Mouse (Mus musculus) kidney, postnatal 0 days (tissue): ENCODE data around the gene Zfpm1. TPM values are rescaled to one million over a fixed set of nuclear protein-coding genes. Genes with fewer than 3 reads are reported as not detected.
"Not testable (repeated sequence)": the region's sequence is repeated elsewhere in the genome, so short reads cannot be mapped to it uniquely, and the experiment has no call there.

ENCODE experiments used
- ATAC-seq: fragments of 200-750 bp; cut with Nextera tagmentation; replicated peaks from 2 replicates; pipeline ENCODE4 v1.8.0; 2017; ENCODE audit warnings: low read depth, moderate number of reproducible peaks, moderate TSS enrichment, moderate library complexity; ENCODE audit not compliant: low FRiP score
- DNase-seq: peaks from one replicate; pipeline ENCODE4 v3.0.0-alpha.2; 2016; ENCODE audit warnings: low spot score
- H3K27ac ChIP-seq: fragments of 300-500 bp; sonication (generic); 2 replicates; pipeline ENCODE4 v1.5.1; 2014; ENCODE audit warnings: mild to moderate bottlenecking
- H3K27me3 ChIP-seq: fragments of 300-500 bp; sonication (generic); 2 replicates; pipeline ENCODE4 v1.6.1; 2014; ENCODE audit warnings: low read length, mixed read lengths; ENCODE audit not compliant: insufficient read depth
- H3K36me3 ChIP-seq: fragments of 300-500 bp; sonication (generic); 2 replicates; pipeline ENCODE4 v1.6.1; 2014; ENCODE audit warnings: low read length, mixed read lengths; ENCODE audit not compliant: insufficient read depth
- H3K4me1 ChIP-seq: fragments of 300-500 bp; sonication (generic); replicated peaks from 2 replicates; pipeline ENCODE4 v1.6.1; 2014; ENCODE audit warnings: antibody characterized with exemption, low read length, mixed read lengths; ENCODE audit not compliant: insufficient read depth
- H3K4me2 ChIP-seq: fragments of 300-500 bp; sonication (generic); 2 replicates; pipeline ENCODE4 v1.6.1; 2014; ENCODE audit warnings: mild to moderate bottlenecking, low read length, moderate library complexity, mixed read lengths
- H3K4me3 ChIP-seq: fragments of 300-500 bp; sonication (generic); replicated peaks from 2 replicates; pipeline ENCODE4 v1.5.1; 2014; ENCODE audit warnings: low read depth, low read length
- H3K9ac ChIP-seq: fragments of 300-500 bp; sonication (generic); 2 replicates; pipeline ENCODE4 v1.6.1; 2014; ENCODE audit warnings: low read depth, low read length
- H3K9me3 ChIP-seq: fragments of 300-500 bp; sonication (generic); replicated peaks from 2 replicates; pipeline ENCODE4 v1.6.1; 2016; ENCODE audit warnings: low read length, inconsistent platforms, mixed read lengths
- CTCF ChIP-seq: IDR thresholded peaks from 2 replicates; pipeline ENCODE4 v1.5.1; 2016; ENCODE audit warnings: antibody characterized with exemption, low read depth, mild to moderate bottlenecking, moderate library complexity
- WGBS: fragments of 180-500 bp; shearing (Covaris S2); extraction: QIAGEN DNeasy Blood & Tissue Kit; methylation state at CpG from one replicate; pipeline ENCODE4 v1.1.7; 2014; 5-methylcytosine and 5-hydroxymethylcytosine counted together
- polyA plus RNA-seq: library from polyadenylated mRNA; unstranded; fragments of >200 nt; fragmentation: Nextera tagmentation; extraction: Ambion mirVana; gene quantifications from 2 replicates; pipeline ENCODE4 v1.2.1, GENCODE M21; 2015

The Zfpm1 gene
- polyA plus RNA-seq, 1 experiment from 2014 or later = 2.3 TPM

- Histone ChIP-seq H3K36me3 (no peaks in the 10 kb centered on the region), H3K9ac (no peak overlapping the region), H3K4me1 (peaks cover 11% of the 10 kb centered on the region), H3K4me2 (no peak overlapping the region), H3K27ac (no peak overlapping the region), H3K27me3 (no peaks in the 10 kb centered on the region), H3K4me3 (no peak overlapping the region), H3K9me3 (no peaks in the 10 kb centered on the region)
- DNase-seq (no peak), ATAC-seq (no peak)
- TF ChIP-seq CTCF = no peak
- 80% methylated on average over 11 of the region's 11 CpGs for whole genome bisulfite sequencing
Measured at GRCm38 (mm10) chr8:122319045-122319707, 37.2 kb downstream of the Zfpm1 start.

GRCm38 (mm10) chr8:122319708-122320075 is 37.8 kb downstream of the Zfpm1 start:
- no peak overlapping the region for H3K27ac ChIP-seq
- no peak overlapping the region for H3K4me3 ChIP-seq
- 82% methylated on average over 7 of the region's 7 CpGs for WGBS
- DNase-seq = no peak
- H3K36me3 ChIP-seq = no peaks in the 10 kb centered on the region
- peaks cover 15% of the 10 kb centered on the region for H3K4me1 ChIP-seq
- no peak overlapping the region for H3K4me2 ChIP-seq
- no peak overlapping the region for H3K9ac ChIP-seq
- no peaks in the 10 kb centered on the region for H3K9me3 ChIP-seq
- no peaks in the 10 kb centered on the region for H3K27me3 ChIP-seq
- ATAC-seq = no peak
- TF ChIP-seq CTCF = no peak

- H3K9me3 ChIP-seq = no peaks in the 10 kb centered on the region
- peaks cover 14% of the 10 kb centered on the region for H3K4me1 ChIP-seq
- ATAC-seq (no peak), DNase-seq (no peak)
- H3K27me3 ChIP-seq = no peaks in the 10 kb centered on the region
- no peak overlapping the region for H3K9ac ChIP-seq
- H3K4me3 ChIP-seq = no peak overlapping the region
- no peak overlapping the region for H3K27ac ChIP-seq
- no peaks in the 10 kb centered on the region for H3K36me3 ChIP-seq
- 37% methylated on average over 3 of the region's 3 CpGs for WGBS
- no peak overlapping the region for H3K4me2 ChIP-seq
- TF ChIP-seq CTCF = no peak
Measured at GRCm38 (mm10) chr8:122320541-122320940, 38.6 kb downstream of the Zfpm1 start.

- Histone ChIP-seq H3K4me1 (peaks cover 19% of the 10 kb centered on the region), H3K27me3 (no peaks in the 10 kb centered on the region), H3K4me2 (no peak overlapping the region), H3K27ac (no peak overlapping the region), H3K9me3 (no peaks in the 10 kb centered on the region), H3K36me3 (no peaks in the 10 kb centered on the region), H3K9ac (no peak overlapping the region), H3K4me3 (no peak overlapping the region)
- DNase-seq (no peak), ATAC-seq (no peak)
- no peak for TF ChIP-seq CTCF
- WGBS = 76% methylated on average over 10 of the region's 10 CpGs
Measured at GRCm38 (mm10) chr8:122321455-122321921, 39.5 kb downstream of the Zfpm1 start.

- Histone ChIP-seq H3K27ac (no peak overlapping the region), H3K27me3 (no peaks in the 10 kb centered on the region), H3K4me3 (no peak overlapping the region), H3K9me3 (no peaks in the 10 kb centered on the region), H3K4me2 (no peak overlapping the region), H3K36me3 (no peaks in the 10 kb centered on the region), H3K4me1 (peaks cover 19% of the 10 kb centered on the region), H3K9ac (no peak overlapping the region)
- TF ChIP-seq CTCF = no peak
- DNase-seq (no peak), ATAC-seq (no peak)
- WGBS = 93% methylated on average over 7 of the region's 7 CpGs
Measured at GRCm38 (mm10) chr8:122322126-122322525, 40.2 kb downstream of the Zfpm1 start.

- ATAC-seq (no peak), DNase-seq (no peak)
- 35% methylated on average over 11 of the region's 11 CpGs for WGBS
- Histone ChIP-seq H3K9me3 (no peaks in the 10 kb centered on the region), H3K36me3 (no peaks in the 10 kb centered on the region), H3K4me2 (no peak overlapping the region), H3K4me1 (peaks cover 19% of the 10 kb centered on the region), H3K9ac (no peak overlapping the region), H3K4me3 (no peak overlapping the region), H3K27ac (no peak overlapping the region), H3K27me3 (no peaks in the 10 kb centered on the region)
- no peak for TF ChIP-seq CTCF
Measured at GRCm38 (mm10) chr8:122322792-122323191, 40.9 kb downstream of the Zfpm1 start.

GRCm38 (mm10) chr8:122323951-122324402 is 42.0 kb downstream of the Zfpm1 start:
- not testable (repeated sequence) for H3K4me2 ChIP-seq, H3K36me3 ChIP-seq, H3K4me3 ChIP-seq, H3K27me3 ChIP-seq, DNase-seq, H3K9ac ChIP-seq, H3K9me3 ChIP-seq, H3K27ac ChIP-seq
- peaks cover 19% of the 10 kb centered on the region for H3K4me1 ChIP-seq
- 16% methylated on average over 13 of the region's 13 CpGs for WGBS
- ATAC-seq = 0 out of 2 replicates have a peak, but pooled peaks have one; percentile 47
